Mouse (Mus musculus) embryonic fibroblast, embryonic 13.5 days (primary cell): ENCODE results near the gene Lyzl4.

ENCODE experiments used
- CTCF ChIP-seq: IDR thresholded peaks from 2 replicates; pipeline ENCODE4 v1.5.1; 2011; ENCODE audit warnings: mild to moderate bottlenecking, control low read depth, low read length, moderate library complexity, borderline replicate concordance; ENCODE audit not compliant: insufficient read depth
- POLR2A ChIP-seq: IDR thresholded peaks from 2 replicates; pipeline ENCODE4 v1.6.1; 2011; ENCODE audit warnings: low read depth, mild to moderate bottlenecking, control low read depth, low read length, moderate library complexity

- TF ChIP-seq CTCF (no peak), POLR2A (no peak)
These were observed 94.5 kb downstream of the Lyzl4 start for GRCm38 (mm10) chr9:121547431-121547830.
